Mouse (Mus musculus) heart, postnatal 36 days (tissue): ENCODE data around the gene Mbd4. TPM values are rescaled to one million over a fixed set of nuclear protein-coding genes. Genes with fewer than 3 reads are reported as not detected.

Experiments
- total RNA-seq, 2 experiments: library from RNA; stranded (reverse); gene quantifications; 2 replicates each; pipeline ENCODE4 v1.2.3; 2021

Mbd4 gene
- total RNA-seq, 2 experiments from 2014 or later = 1.2 TPM

Other genes with a start within 250 kb of the Mbd4 start
- 100 to 1,000 TPM; 113 to 115 TPM for gene Raf1, start 176.7 kb downstream of the Mbd4 start, total RNA-seq
- gene Tmem40, start 91.0 kb downstream of the Mbd4 start, total RNA-seq = under 1 TPM; 0.33 to 0.60 TPM
- 10 to 100 TPM; 72.4 to 76.5 TPM for gene Cand2, start 78.8 kb downstream of the Mbd4 start, total RNA-seq
- 100 to 1,000 TPM; 621 to 649 TPM for gene Rpl32, start 44.6 kb downstream of the Mbd4 start, total RNA-seq
- under 1 TPM; 0.35 to 0.53 TPM for gene Efcab12, start 15.0 kb downstream of the Mbd4 start, total RNA-seq
- 1 to 10 TPM; 9.1 to 9.4 TPM for gene Ift122, start 99 bp upstream of the Mbd4 start, total RNA-seq
- gene Rho, start 78.4 kb upstream of the Mbd4 start, total RNA-seq = not detected
- gene H1foo, start 91.6 kb upstream of the Mbd4 start, total RNA-seq = not detected
- gene Plxnd1, start 141.6 kb upstream of the Mbd4 start, total RNA-seq = 10 to 100 TPM; 69.9 to 74.6 TPM